Mouse (Mus musculus) T-cell, adult 2 months (primary cell): ENCODE data around the gene Ltn1.

Source experiments
- DNase-seq: peaks from one replicate; pipeline ENCODE4 v3.0.0; 2022; ENCODE audit warnings: low spot score

Gene Ltn1

GRCm38 (mm10) chr16:87393813-87394548 lies 38.4 kb downstream of the Ltn1 start:
- peak; percentile 31 for DNase-seq

- DNase-seq = no peak
Measured at GRCm38 (mm10) chr16:87387444-87387977, 44.9 kb downstream of the Ltn1 start.

DNA sequence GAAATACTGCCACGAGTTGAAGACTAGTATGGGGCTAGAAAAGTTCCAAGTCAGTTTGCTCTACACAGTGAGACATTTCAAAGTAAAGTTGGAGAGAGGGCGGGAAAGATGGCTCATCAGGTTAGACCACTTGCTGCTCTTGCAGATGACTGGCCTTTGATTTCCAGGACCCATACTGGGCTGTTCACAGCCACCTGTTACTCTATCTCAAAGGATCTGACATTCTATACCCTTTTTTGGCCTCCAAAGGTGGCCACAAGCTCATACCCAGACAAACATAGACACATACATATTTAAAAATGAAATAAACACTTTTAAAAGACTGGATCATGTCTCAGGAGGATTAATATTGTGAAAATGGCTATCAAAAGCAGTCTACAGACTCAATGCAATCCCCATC lies 48.0 kb downstream of the Ltn1 start:
- no peak for DNase-seq

- DNase-seq = no peak
Measured at GRCm38 (mm10) chr16:87382996-87383395, 49.4 kb downstream of the Ltn1 start.

DNA sequence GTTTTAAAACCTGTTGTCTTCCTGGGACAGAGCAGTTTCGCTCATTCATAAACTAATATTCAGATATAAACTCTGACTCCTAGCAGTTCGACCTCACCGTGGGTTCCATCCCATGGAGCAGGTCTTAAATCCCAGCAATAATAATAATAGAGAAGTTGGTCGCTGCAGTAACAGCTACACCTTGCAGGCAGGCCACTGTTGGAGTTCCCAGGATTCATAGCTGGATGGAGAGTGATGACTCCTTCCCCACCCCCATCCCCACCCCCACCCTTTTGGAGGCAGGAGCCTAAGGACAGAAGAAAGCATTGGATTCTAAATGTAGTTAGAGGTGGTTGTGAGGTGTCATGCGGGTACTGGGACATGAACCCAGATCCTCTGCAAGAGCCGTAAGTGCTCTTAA lies 66.0 kb downstream of the Ltn1 start:
- DNase-seq = no peak

DNA sequence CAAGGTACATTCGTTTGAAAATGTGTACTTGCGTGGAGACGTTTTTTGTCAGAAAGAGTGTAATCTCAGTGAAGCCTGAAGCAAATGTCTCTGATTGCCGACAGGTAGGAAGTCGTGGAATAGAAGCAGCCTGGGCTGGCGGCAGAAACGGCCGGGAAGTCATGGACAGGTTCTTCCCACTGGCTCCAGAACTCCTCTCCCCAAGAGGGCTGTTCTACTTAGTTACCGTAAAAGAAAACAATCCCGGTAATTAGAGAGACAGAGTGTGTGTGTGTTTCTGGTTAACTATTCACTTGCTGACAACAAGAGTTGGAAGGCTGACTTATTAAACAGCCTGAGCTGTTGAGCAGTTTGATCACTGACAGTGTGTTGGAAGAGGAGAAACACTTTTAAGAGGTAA lies 66.4 kb downstream of the Ltn1 start:
- no peak for DNase-seq

- no peak for DNase-seq
Measured at GRCm38 (mm10) chr16:87364231-87364630, 68.2 kb downstream of the Ltn1 start.

- DNase-seq = no peak
Measured at GRCm38 (mm10) chr16:87360096-87360495, 72.3 kb downstream of the Ltn1 start.

DNA sequence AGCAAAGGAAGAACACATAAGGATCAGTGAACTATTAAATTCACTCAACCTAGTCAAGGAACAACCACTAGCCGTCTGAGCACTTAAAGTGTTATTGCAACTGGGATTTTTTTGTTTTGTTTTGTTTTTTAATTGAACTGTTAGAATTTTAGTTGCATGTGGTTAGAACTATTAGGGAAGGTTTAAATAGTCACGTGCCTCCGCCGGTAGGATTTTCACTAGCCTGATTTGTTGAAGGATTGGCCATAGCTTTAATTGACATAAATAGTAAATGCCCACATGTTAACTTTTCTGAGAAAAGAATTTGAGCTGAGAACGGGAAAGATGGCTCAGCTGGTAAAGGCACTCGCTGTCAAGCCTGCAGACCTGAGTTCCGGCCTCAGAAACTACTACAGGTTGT lies 77.7 kb downstream of the Ltn1 start:
- no peak for DNase-seq

DNA sequence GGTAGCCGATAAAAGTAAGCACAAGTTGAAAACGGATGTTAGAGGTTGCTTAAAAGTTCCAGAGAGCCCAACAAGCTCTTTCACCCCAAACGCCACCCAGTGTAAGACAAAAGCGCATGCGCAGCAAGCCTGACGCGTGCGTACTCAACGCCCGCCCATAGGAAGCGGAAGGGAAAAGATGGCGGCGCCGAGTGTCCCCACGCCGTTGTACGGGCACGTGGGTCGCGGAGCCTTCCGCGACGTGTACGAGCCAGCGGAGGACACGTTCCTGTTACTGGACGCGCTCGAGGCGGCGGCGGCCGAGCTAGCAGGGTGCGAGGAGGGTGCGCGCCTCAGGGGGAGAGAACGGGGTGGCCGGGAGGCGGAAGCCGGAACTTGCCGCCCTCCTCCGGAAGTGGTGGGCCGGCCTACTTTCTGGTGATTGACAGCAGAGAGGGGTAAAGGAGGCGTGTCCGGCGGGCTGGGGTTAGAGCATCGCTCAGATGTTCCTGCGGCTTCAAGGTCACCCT lies 78.3 kb downstream of the Ltn1 start, which contains the start of gene N6amt1:
N6amt1 (plus strand) TSS at position 111 of the 509 bp plus-strand sequence.
- DNase-seq = peak; percentile 94

- no peak for DNase-seq
Measured at GRCm38 (mm10) chr16:87353605-87354004, 78.8 kb downstream of the Ltn1 start.

DNA sequence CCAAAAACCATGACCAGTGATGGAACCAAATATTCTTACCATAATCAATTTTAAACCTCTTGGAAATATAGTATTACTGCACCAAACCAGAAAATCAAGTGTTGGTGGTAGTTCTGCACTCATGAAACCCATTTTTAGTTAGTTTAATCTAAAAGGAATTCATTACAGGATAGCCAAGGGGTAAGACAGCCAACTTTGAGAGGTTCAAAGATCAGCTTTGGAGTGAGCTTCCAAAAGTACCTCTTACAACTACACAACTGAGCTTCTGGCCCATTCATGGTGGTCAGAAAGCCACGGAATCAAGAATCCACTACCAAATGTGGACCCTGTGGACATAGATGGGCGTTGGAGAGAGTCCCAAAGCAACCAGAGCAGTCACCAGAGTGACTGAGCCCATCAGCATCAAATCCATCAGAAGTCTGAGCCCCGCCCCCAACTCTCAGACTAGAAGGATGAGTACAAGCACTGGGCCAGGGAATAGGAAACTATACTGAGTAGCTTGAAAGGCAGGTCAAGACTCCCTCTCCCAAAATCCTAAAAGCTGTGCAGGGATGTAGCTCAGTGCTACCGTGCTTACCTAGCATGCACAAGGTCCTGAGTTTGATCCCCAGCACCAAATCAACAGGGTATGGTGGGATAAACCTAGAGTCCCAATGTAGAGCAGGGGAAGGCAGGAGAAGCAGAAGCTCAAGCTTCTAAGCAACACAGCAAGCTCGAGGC lies 80.9 kb downstream of the Ltn1 start:
- DNase-seq = no peak

DNA sequence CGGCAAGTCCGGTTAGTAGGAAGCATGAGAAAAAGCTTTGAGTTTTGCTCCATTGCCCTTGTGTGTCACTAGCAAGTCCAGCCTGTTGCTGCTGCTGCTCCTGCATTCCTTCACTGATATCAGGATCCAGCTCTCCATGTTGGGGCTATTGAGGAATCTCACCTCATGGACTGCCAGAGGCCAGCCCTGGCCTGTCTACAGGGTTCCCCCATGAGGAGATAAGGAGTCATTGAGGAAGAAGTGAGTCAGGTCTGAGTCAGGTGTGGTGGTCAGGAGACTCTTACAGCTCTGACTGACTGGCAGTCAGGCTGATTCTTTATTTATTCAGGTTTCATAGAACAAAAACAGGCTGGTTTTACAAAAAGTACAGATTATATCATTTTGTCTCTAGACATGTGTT lies 84.3 kb downstream of the Ltn1 start:
- DNase-seq = no peak

GRCm38 (mm10) chr16:87341043-87341572 lies 91.3 kb downstream of the Ltn1 start:
- no peak for DNase-seq

- no peak for DNase-seq
Measured at GRCm38 (mm10) chr16:87334756-87335155, 97.7 kb downstream of the Ltn1 start.

- no peak for DNase-seq
Measured at GRCm38 (mm10) chr16:87329986-87330385, 102.4 kb downstream of the Ltn1 start.
